Mouse (Mus musculus): ENCODE measurements around the gene Bpifb5.
"Not testable (repeated sequence)": the region's sequence is repeated elsewhere in the genome, so short reads cannot be mapped to it uniquely, and the experiment has no call there.

Gene Bpifb5

DNA sequence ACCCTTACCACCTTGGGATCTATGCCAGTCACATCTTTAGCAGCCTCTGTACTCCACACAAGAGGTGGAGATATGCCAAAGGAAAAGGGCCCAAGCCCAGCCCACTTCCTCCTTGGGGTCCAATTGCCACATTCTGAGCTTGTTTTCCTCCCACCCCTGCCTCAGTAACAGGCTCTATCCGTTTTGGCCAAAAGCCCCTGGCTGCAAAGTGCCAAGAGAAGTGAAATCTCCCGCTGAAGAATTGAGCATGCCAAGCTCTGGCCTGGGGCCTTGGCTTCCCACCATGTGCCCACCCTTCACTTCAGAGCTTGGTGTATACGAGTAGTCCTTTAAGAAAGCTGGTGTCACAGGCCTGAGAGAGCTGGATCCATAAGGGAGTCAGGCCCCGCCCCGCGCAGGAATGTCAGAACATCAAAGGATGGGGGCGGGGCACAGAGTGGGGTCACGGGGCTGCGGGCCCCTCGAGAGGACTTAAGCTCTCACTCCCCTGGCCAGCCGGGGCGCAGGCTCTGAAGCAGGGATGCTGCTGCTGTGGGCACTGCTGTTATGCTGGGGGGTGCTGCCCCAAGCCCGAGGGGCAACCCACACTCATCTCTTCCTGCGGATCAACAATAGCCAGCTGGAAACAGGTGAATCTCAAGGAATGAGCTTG is at the start of gene Bpifb5:
Gene Bpifb5 (plus strand): TSS at position 478 of the 652 bp plus-strand sequence.
- Histone ChIP-seq H3K4me3 (replicated peaks; ENCODE audit: low read length) (peak within 1 kb of the TSS; percentile 48), H3K4me1 (replicated peaks; ENCODE audit: low read depth, low read length) (peaks cover 27% of the 10 kb centered on the region), H3K9me3 (ENCODE audit: low read length) (no peaks in the 10 kb centered on the region), H3K27me3 (ENCODE audit: insufficient read depth, low read length) (peaks cover 7% of the 10 kb centered on the region; the same call in 1 of the 2 replicates), H3K36me3 (ENCODE audit: insufficient read depth, low read length) (no peaks in the 10 kb centered on the region)
- TF ChIP-seq POU5F1 (IDR thresholded peaks at IDR 0.05; ENCODE audit: borderline replicate concordance, low read length), result no peak

DNA sequence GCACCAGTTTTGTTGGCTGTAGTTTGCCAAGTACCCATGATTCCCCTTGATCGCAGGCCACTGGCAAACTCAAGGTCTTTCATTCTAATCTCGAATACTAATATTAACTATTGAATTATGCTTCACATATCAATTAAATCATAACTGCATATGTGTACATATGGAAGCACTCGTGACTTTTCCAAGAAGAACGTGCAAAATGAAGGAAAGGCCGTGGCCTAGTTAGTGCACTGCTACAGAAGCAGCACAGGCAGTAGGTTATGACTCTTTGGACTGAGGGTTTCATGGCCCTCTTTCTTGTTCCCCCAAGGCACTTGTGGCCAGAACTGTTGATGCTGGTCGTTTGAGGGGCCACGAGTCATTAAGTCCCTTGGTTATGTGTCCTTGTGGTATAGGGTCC is 41.6 kb upstream of the Bpifb5 start:
- H3K4me3 ChIP-seq (replicated peaks; ENCODE audit: low read length); H3K9me3 ChIP-seq (ENCODE audit: low read length); H3K4me1 ChIP-seq (replicated peaks; ENCODE audit: low read depth, low read length); H3K36me3 ChIP-seq (ENCODE audit: insufficient read depth, low read length); H3K27me3 ChIP-seq (ENCODE audit: insufficient read depth, low read length): not testable (repeated sequence)

GRCm38 (mm10) chr2:154183061-154183460 is 40.5 kb upstream of the Bpifb5 start:
- H3K4me1 ChIP-seq (replicated peaks; ENCODE audit: low read depth, low read length); H3K27me3 ChIP-seq (ENCODE audit: insufficient read depth, low read length); H3K9me3 ChIP-seq (ENCODE audit: low read length): not testable (repeated sequence)

DNA sequence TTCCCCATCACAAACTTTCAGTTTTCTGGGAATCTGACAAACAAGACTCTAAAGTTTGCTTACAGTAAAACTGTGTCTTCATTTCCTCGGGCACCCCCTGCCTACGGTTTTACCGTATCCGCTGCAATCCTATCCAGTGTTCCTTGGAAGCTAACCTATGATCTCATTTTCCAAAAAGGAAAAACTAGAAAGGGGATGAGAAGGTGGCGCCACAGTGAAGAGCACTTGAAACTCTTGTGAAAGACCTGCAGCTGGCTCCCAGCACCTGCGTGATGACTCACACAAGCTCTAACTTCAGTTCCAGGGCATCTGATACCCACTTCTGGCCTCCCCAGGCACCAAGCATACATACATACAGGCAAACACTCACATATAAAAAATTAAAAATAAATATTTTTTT is 38.2 kb upstream of the Bpifb5 start:
- TF ChIP-seq POU5F1 (IDR thresholded peaks at IDR 0.05; ENCODE audit: borderline replicate concordance, low read length) (no peak), NANOG (IDR thresholded peaks at IDR 0.05; ENCODE audit: borderline replicate concordance, low read length) (no peak), CTCF (conservative IDR thresholded peaks at IDR 0.05; ENCODE audit: low read length) (no peak)
- H3K9me3 ChIP-seq (ENCODE audit: low read length), result no peaks in the 10 kb centered on the region
- H3K36me3 ChIP-seq (ENCODE audit: insufficient read depth, low read length), result no peaks in the 10 kb centered on the region
- H3K27me3 ChIP-seq (ENCODE audit: insufficient read depth, low read length), result no peaks in the 10 kb centered on the region; the same call in 1 of the 2 replicates
- H3K4me3 ChIP-seq (replicated peaks; ENCODE audit: low read length), result no peak overlapping the region
- peaks cover 6% of the 10 kb centered on the region for H3K4me1 ChIP-seq (replicated peaks; ENCODE audit: low read depth, low read length)

More at GRCm38 (mm10) chr2:154183061-154183460, 40.5 kb upstream of the Bpifb5 start:
- H3K4me3 ChIP-seq (replicated peaks; ENCODE audit: low read length); H3K36me3 ChIP-seq (ENCODE audit: insufficient read depth, low read length): not testable (repeated sequence)

- H3K36me3 ChIP-seq (ENCODE audit: insufficient read depth, low read length), result no peaks in the 10 kb centered on the region
- H3K4me1 ChIP-seq (replicated peaks; ENCODE audit: low read depth, low read length), result peaks cover 6% of the 10 kb centered on the region
- no peaks in the 10 kb centered on the region; the same call in 1 of the 2 replicates for H3K27me3 ChIP-seq (ENCODE audit: insufficient read depth, low read length)
- no peak for TF ChIP-seq POU5F1 (IDR thresholded peaks at IDR 0.05; ENCODE audit: borderline replicate concordance, low read length)
- no peaks in the 10 kb centered on the region for H3K9me3 ChIP-seq (ENCODE audit: low read length)
- no peak overlapping the region for H3K4me3 ChIP-seq (replicated peaks; ENCODE audit: low read length)
Measured at GRCm38 (mm10) chr2:154185748-154186147, 37.8 kb upstream of the Bpifb5 start.

DNA sequence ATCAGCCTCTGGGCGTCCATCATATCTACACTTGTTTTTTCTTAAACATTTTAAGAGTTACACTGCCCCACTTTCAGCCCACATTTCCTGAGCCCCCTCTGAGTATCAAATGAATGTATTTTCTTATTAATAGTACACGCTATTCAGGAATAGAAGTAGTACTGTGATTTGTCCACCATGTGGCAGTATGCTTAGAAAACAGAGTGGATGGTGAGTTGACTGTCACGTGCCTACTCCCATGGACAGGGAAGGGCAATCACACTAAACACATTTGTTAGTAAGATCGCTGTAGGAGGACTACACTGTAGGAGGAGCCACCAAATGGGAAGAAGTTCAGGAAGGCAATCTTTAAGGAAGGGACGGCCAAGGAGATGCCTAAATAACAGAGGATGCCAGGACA is 36.1 kb upstream of the Bpifb5 start:
- Histone ChIP-seq H3K27me3 (ENCODE audit: insufficient read depth, low read length) (no peaks in the 10 kb centered on the region; the same call in 1 of the 2 replicates), H3K9me3 (ENCODE audit: low read length) (no peaks in the 10 kb centered on the region), H3K36me3 (ENCODE audit: insufficient read depth, low read length) (no peaks in the 10 kb centered on the region), H3K4me1 (replicated peaks; ENCODE audit: low read depth, low read length) (peaks cover 6% of the 10 kb centered on the region), H3K4me3 (replicated peaks; ENCODE audit: low read length) (no peak overlapping the region)
- TF ChIP-seq POU5F1 (IDR thresholded peaks at IDR 0.05; ENCODE audit: borderline replicate concordance, low read length) (no peak), NANOG (IDR thresholded peaks at IDR 0.05; ENCODE audit: borderline replicate concordance, low read length) (no peak), CTCF (conservative IDR thresholded peaks at IDR 0.05; ENCODE audit: low read length) (peak; percentile 45)

DNA sequence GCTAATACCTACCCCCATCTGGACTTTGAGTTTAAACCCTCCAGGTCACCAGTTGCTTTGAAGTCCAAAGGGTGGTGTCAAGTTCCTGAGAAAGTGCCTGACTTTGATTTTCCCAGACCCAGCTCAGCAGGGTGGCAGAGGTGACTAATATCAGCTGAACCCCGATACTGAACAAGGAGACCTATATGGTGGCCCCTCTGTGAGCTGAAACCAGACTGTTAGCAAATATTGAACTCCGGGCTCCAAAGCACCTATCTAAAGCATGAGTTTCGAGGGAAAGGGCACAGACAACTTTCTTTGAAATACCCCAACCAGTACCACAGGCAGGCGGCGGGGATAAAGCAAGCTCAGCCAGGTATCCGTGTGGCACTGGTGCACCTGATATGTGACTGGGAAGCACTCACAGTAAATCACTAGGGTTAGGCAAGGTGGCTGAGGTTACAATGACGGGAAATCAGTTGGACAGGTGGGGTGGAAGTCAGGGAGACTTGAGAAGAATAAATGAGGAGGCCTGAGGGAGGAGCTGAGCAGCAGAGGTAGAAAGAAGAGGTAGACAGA is 33.6 kb upstream of the Bpifb5 start:
- no peaks in the 10 kb centered on the region; the same call in 1 of the 2 replicates for H3K4me1 ChIP-seq (replicated peaks; ENCODE audit: low read depth, low read length)
- no peaks in the 10 kb centered on the region for H3K9me3 ChIP-seq (ENCODE audit: low read length)
- H3K36me3 ChIP-seq (ENCODE audit: insufficient read depth, low read length), result no peaks in the 10 kb centered on the region
- no peak overlapping the region for H3K4me3 ChIP-seq (replicated peaks; ENCODE audit: low read length)
- TF ChIP-seq NANOG (IDR thresholded peaks at IDR 0.05; ENCODE audit: borderline replicate concordance, low read length), result no peak
- no peak for TF ChIP-seq CTCF (conservative IDR thresholded peaks at IDR 0.05; ENCODE audit: low read length)
- TF ChIP-seq POU5F1 (IDR thresholded peaks at IDR 0.05; ENCODE audit: borderline replicate concordance, low read length), result no peak
- no peaks in the 10 kb centered on the region; the same call in 1 of the 2 replicates for H3K27me3 ChIP-seq (ENCODE audit: insufficient read depth, low read length)

- Histone ChIP-seq H3K27me3 (ENCODE audit: insufficient read depth, low read length) (no peaks in the 10 kb centered on the region; the same call in 1 of the 2 replicates), H3K4me3 (replicated peaks; ENCODE audit: low read length) (no peak within 1 kb of the TSS), H3K36me3 (ENCODE audit: insufficient read depth, low read length) (no peaks in the 10 kb centered on the region), H3K4me1 (replicated peaks; ENCODE audit: low read depth, low read length) (no peaks in the 10 kb centered on the region; the same call in 1 of the 2 replicates), H3K9me3 (ENCODE audit: low read length) (no peaks in the 10 kb centered on the region)
- TF ChIP-seq NANOG (IDR thresholded peaks at IDR 0.05; ENCODE audit: borderline replicate concordance, low read length) (no peak), CTCF (conservative IDR thresholded peaks at IDR 0.05; ENCODE audit: low read length) (no peak), POU5F1 (IDR thresholded peaks at IDR 0.05; ENCODE audit: borderline replicate concordance, low read length) (no peak)
Measured at GRCm38 (mm10) chr2:154190546-154191258, 32.8 kb upstream of the Bpifb5 start, which contains the start of gene Bpifb1. Bpifb1 (plus strand) TSS chr2:154190818.

DNA sequence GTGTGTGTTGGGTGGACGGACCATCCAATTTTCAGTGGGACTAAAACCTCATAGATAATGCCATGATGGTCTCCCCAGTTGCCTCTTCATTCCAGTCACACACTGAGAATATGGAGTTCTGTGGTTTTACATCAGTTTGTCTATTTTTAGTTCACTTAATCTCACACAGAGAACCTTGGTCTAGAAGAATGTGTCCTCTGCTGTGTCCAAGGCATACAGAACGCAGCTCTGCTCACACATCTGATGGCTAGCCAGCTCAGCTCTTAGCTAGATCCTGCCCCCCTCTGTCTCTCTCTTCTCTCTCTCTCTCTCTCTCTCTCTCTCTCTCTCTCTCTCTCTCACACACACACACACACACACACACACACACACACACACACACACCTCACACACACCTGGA is 31.4 kb upstream of the Bpifb5 start:
- Histone ChIP-seq H3K4me1 (replicated peaks; ENCODE audit: low read depth, low read length) (no peaks in the 10 kb centered on the region; the same call in 1 of the 2 replicates), H3K27me3 (ENCODE audit: insufficient read depth, low read length) (no peaks in the 10 kb centered on the region; the same call in 1 of the 2 replicates), H3K9me3 (ENCODE audit: low read length) (no peaks in the 10 kb centered on the region), H3K36me3 (ENCODE audit: insufficient read depth, low read length) (no peaks in the 10 kb centered on the region), H3K4me3 (replicated peaks; ENCODE audit: low read length) (no peak overlapping the region)
- no peak for TF ChIP-seq NANOG (IDR thresholded peaks at IDR 0.05; ENCODE audit: borderline replicate concordance, low read length)
- TF ChIP-seq CTCF (conservative IDR thresholded peaks at IDR 0.05; ENCODE audit: low read length), result no peak
- no peak for TF ChIP-seq POU5F1 (IDR thresholded peaks at IDR 0.05; ENCODE audit: borderline replicate concordance, low read length)

Measured in E14TG2a.4 (cell line).